Mouse (Mus musculus) forebrain, embryonic 14.5 days (tissue): ENCODE results near the gene Sept11. TPM values are rescaled to one million over a fixed set of nuclear protein-coding genes. Genes with fewer than 3 reads are reported as not detected.
A peak's percentile ranks its signal among the peaks of the same experiment; 100 is the strongest.

Experiments used
- ATAC-seq: fragments of 200-750 bp; cut with Nextera tagmentation; 2 replicates; pipeline ENCODE4 v1.8.0; 2017; ENCODE audit warnings: mild to moderate bottlenecking, moderate library complexity
- DNase-seq: peaks from one replicate; pipeline ENCODE4 v3.0.0-alpha.2; 2015; ENCODE audit warnings: low spot score
- H3K27ac ChIP-seq: fragments of 300-500 bp; sonication (generic); 2 replicates; pipeline ENCODE4 v1.5.1; 2014; ENCODE audit warnings: low read depth, mild to moderate bottlenecking, control low read depth, low read length, moderate library complexity
- H3K27me3 ChIP-seq: fragments of 300-500 bp; sonication (generic); replicated peaks from 2 replicates; pipeline ENCODE4 v1.6.1; 2014; ENCODE audit warnings: low read length, control low read depth, mixed read lengths; ENCODE audit not compliant: control insufficient read depth, insufficient read depth
- H3K36me3 ChIP-seq: fragments of 300-500 bp; sonication (generic); 2 replicates; pipeline ENCODE4 v1.6.1; 2014; ENCODE audit warnings: low read length, control low read depth; ENCODE audit not compliant: control insufficient read depth, insufficient read depth
- H3K4me1 ChIP-seq: fragments of 300-500 bp; sonication (generic); 2 replicates; pipeline ENCODE4 v1.6.1; 2014; ENCODE audit warnings: antibody characterized with exemption, low read length, control low read depth; ENCODE audit not compliant: control insufficient read depth, insufficient read depth
- H3K4me2 ChIP-seq: fragments of 300-500 bp; sonication (generic); 2 replicates; pipeline ENCODE4 v1.6.1; 2014; ENCODE audit warnings: mild to moderate bottlenecking, control low read depth, low read length
- H3K4me3 ChIP-seq: fragments of 300-500 bp; sonication (generic); 2 replicates; pipeline ENCODE4 v1.5.1; 2014; ENCODE audit warnings: low read depth, low read length, control low read depth
- H3K9ac ChIP-seq: fragments of 300-500 bp; sonication (generic); 2 replicates; pipeline ENCODE4 v1.6.1; 2014; ENCODE audit warnings: mild to moderate bottlenecking, low read length, control low read depth, moderate library complexity
- H3K9me3 ChIP-seq: fragments of 300-500 bp; sonication (generic); replicated peaks from 2 replicates; pipeline ENCODE4 v1.6.1; 2016; ENCODE audit warnings: low read length, control low read depth, mixed read lengths; ENCODE audit not compliant: control insufficient read depth
- WGBS: fragments of 180-500 bp; shearing (Covaris S2); extraction: QIAGEN DNeasy Blood & Tissue Kit; methylation state at CpG from one replicate; pipeline ENCODE4 v1.1.7; 2014; 5-methylcytosine and 5-hydroxymethylcytosine counted together
- polyA plus RNA-seq: library from polyadenylated mRNA; unstranded; fragments of >200 nt; fragmentation: Nextera tagmentation; extraction: Ambion mirVana; gene quantifications from 2 replicates; pipeline ENCODE4 v1.2.1, GENCODE M21; 2014

Sept11 gene
- polyA plus RNA-seq, 1 experiment from 2014 or later = 149 TPM

GRCm38 (mm10) chr5:93051951-93052350 is 41.3 kb upstream of the Sept11 start:
- 0 out of 2 replicates have a peak, but pooled peaks cover 4% of the 10 kb centered on the region for H3K4me1 ChIP-seq
- H3K4me3 ChIP-seq = no peak overlapping the region
- H3K9ac ChIP-seq = no peak overlapping the region
- H3K4me2 ChIP-seq = no peak overlapping the region
- H3K9me3 ChIP-seq = no peaks in the 10 kb centered on the region
- WGBS = 65% methylated on average over 9 of the region's 9 CpGs
- H3K36me3 ChIP-seq = no peaks in the 10 kb centered on the region
- DNase-seq = peak; percentile 33
- H3K27ac ChIP-seq = no peak overlapping the region
- no peak for ATAC-seq
- H3K27me3 ChIP-seq = peaks cover 12% of the 10 kb centered on the region; the same call in 1 of the 2 replicates

GRCm38 (mm10) chr5:93053606-93054397 is 39.4 kb upstream of the Sept11 start:
- ATAC-seq = peak; percentile 71
- H3K27ac ChIP-seq = no peak overlapping the region
- 15% methylated on average over 8 of the region's 8 CpGs for WGBS
- no peaks in the 10 kb centered on the region for H3K36me3 ChIP-seq
- H3K27me3 ChIP-seq = 0 out of 2 replicates have a peak, but pooled peaks cover 7% of the 10 kb centered on the region
- no peak overlapping the region for H3K4me2 ChIP-seq
- H3K9me3 ChIP-seq = no peaks in the 10 kb centered on the region
- no peak overlapping the region for H3K4me3 ChIP-seq
- 0 out of 2 replicates have a peak, but pooled peaks cover 4% of the 10 kb centered on the region for H3K4me1 ChIP-seq
- peak; percentile 62 for DNase-seq
- no peak overlapping the region for H3K9ac ChIP-seq

- 94% methylated on average over 4 of the region's 4 CpGs for WGBS
- DNase-seq (no peak), ATAC-seq (no peak)
- no peak overlapping the region for H3K27ac ChIP-seq
- no peaks in the 10 kb centered on the region for H3K27me3 ChIP-seq
- no peak overlapping the region for H3K4me3 ChIP-seq
- no peaks in the 10 kb centered on the region for H3K9me3 ChIP-seq
- H3K4me1 ChIP-seq = no peaks in the 10 kb centered on the region
- H3K4me2 ChIP-seq = no peak overlapping the region
- no peak overlapping the region for H3K9ac ChIP-seq
- no peaks in the 10 kb centered on the region for H3K36me3 ChIP-seq
Measured at GRCm38 (mm10) chr5:93060865-93061264, 32.4 kb upstream of the Sept11 start.

- Histone ChIP-seq H3K9me3 (no peaks in the 10 kb centered on the region), H3K27me3 (no peaks in the 10 kb centered on the region), H3K27ac (no peak overlapping the region), H3K4me2 (no peak overlapping the region), H3K4me1 (no peaks in the 10 kb centered on the region), H3K9ac (no peak overlapping the region), H3K4me3 (no peak overlapping the region), H3K36me3 (no peaks in the 10 kb centered on the region)
- WGBS = 83% methylated on average over 7 of the region's 7 CpGs
- ATAC-seq (no peak), DNase-seq (no peak)
Measured at GRCm38 (mm10) chr5:93077661-93078323, 15.4 kb upstream of the Sept11 start.

- no peak for ATAC-seq
- no peaks in the 10 kb centered on the region for H3K9me3 ChIP-seq
- WGBS = 86% methylated on average over 3 of the region's 3 CpGs
Measured at GRCm38 (mm10) chr5:93079596-93079995, 13.6 kb upstream of the Sept11 start.

GRCm38 (mm10) chr5:93085015-93085598 is 8.1 kb upstream of the Sept11 start:
- no peak for DNase-seq

More at GRCm38 (mm10) chr5:93079596-93079995, 13.6 kb upstream of the Sept11 start:
- H3K27ac ChIP-seq = no peak overlapping the region
- H3K27me3 ChIP-seq = no peaks in the 10 kb centered on the region
- no peaks in the 10 kb centered on the region for H3K4me1 ChIP-seq
- H3K4me2 ChIP-seq = no peak overlapping the region
- H3K36me3 ChIP-seq = no peaks in the 10 kb centered on the region
- H3K4me3 ChIP-seq = no peak overlapping the region
- no peak overlapping the region for H3K9ac ChIP-seq
- DNase-seq = no peak

GRCm38 (mm10) chr5:93085900-93086299 is 7.3 kb upstream of the Sept11 start:
- Histone ChIP-seq H3K27me3 (no peaks in the 10 kb centered on the region), H3K27ac (no peak overlapping the region), H3K36me3 (no peaks in the 10 kb centered on the region), H3K9me3 (no peaks in the 10 kb centered on the region), H3K4me1 (peaks cover 1% of the 10 kb centered on the region; the same call in 1 of the 2 replicates), H3K4me2 (no peak overlapping the region), H3K4me3 (no peak overlapping the region), H3K9ac (no peak overlapping the region)
- ATAC-seq = no peak
- WGBS = 85% methylated on average over 4 of the region's 4 CpGs
- no peak for DNase-seq

More at GRCm38 (mm10) chr5:93085015-93085598, 8.1 kb upstream of the Sept11 start:
- no peak overlapping the region for H3K9ac ChIP-seq
- no peaks in the 10 kb centered on the region for H3K4me1 ChIP-seq
- no peak overlapping the region for H3K27ac ChIP-seq
- no peak overlapping the region for H3K4me2 ChIP-seq
- WGBS = 72% methylated on average over 4 of the region's 4 CpGs
- ATAC-seq = no peak
- no peaks in the 10 kb centered on the region for H3K9me3 ChIP-seq
- no peak overlapping the region for H3K4me3 ChIP-seq
- H3K27me3 ChIP-seq = no peaks in the 10 kb centered on the region
- no peaks in the 10 kb centered on the region for H3K36me3 ChIP-seq

GRCm38 (mm10) chr5:93091266-93091665 is 2.0 kb upstream of the Sept11 start:
- Histone ChIP-seq H3K36me3 (no peaks in the 10 kb centered on the region), H3K4me2 (peak overlapping the region; percentile 94), H3K27ac (no peak overlapping the region), H3K4me1 (peaks cover 29% of the 10 kb centered on the region), H3K27me3 (no peaks in the 10 kb centered on the region), H3K9me3 (no peaks in the 10 kb centered on the region), H3K9ac (no peak overlapping the region), H3K4me3 (0 out of 2 replicates have a peak overlapping the region, but pooled peaks have one; percentile 83)
- no peak for DNase-seq
- ATAC-seq = no peak
- 65% methylated on average over 3 of the region's 3 CpGs for WGBS
